Mouse (Mus musculus): ENCODE data around the gene Mau2. TPM values are rescaled to one million over a fixed set of nuclear protein-coding genes. Genes with fewer than 3 reads are reported as not detected.
"Not testable (repeated sequence)": the region's sequence is repeated elsewhere in the genome, so short reads cannot be mapped to it uniquely, and the experiment has no call there.

Mau2 gene
- polyA plus RNA-seq, 1 experiment from 2014 or later, result 67.4 TPM

DNA sequence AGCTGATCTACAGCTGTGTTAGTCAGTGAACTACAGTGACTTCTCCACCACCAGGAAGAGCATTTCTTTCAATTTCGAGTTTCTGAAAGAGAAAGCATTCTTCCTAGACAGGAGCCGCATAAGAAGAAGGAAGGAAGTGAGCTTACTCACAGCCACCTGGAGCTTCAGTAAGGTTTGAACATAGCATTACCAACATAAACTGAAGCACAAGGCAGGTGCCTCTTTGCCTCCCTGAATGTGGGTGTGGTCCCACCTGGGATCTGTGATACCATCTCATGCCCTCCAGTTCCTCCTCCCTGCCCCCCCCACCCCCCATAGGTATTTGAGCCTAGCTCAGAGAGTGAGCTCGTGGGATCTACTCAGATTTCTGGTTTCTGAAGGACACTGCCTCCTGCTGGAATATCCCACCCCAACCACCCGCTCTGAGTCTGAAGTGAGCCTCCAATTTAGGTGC lies 39.3 kb downstream of the Mau2 start:
- H3K4me1 ChIP-seq (ENCODE audit: control insufficient read depth, insufficient read depth, low read length), result no peaks in the 10 kb centered on the region
- no peak overlapping the region for H3K9ac ChIP-seq (ENCODE audit: low read length)
- H3K36me3 ChIP-seq (ENCODE audit: control insufficient read depth, insufficient read depth, low read length), result no peaks in the 10 kb centered on the region
- WGBS, result 41% methylated on average over 4 of the region's 4 CpGs
- H3K4me3 ChIP-seq (ENCODE audit: low read depth, low read length), result no peak overlapping the region
- no peak overlapping the region for H3K27ac ChIP-seq (ENCODE audit: low read depth, low read length)
- no peak for ATAC-seq
- H3K27me3 ChIP-seq (replicated peaks; ENCODE audit: control insufficient read depth, insufficient read depth, low read length), result no peaks in the 10 kb centered on the region
- H3K9me3 ChIP-seq (replicated peaks; ENCODE audit: control insufficient read depth, low read length), result no peaks in the 10 kb centered on the region
- no peak overlapping the region for H3K4me2 ChIP-seq (ENCODE audit: low read length)
- DNase-seq (ENCODE audit: low spot score), result no peak

DNA sequence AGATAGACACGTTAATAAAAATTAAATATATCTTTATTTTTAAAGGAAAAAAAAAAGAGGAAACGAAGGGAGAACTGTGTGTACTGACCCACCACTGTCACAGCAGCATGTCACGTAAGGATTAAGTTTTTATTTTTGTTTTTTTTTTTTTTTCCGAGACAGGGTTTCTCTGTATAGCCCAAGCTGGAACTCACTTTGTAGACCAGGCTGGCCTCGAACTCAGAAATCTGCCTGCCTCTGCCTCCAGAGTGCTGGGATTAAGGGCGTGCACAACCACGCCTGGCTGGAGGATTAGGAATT lies 40.7 kb downstream of the Mau2 start:
- not testable (repeated sequence) for DNase-seq (ENCODE audit: low spot score); H3K4me1 ChIP-seq (ENCODE audit: control insufficient read depth, insufficient read depth, low read length); H3K27ac ChIP-seq (ENCODE audit: low read depth, low read length); H3K36me3 ChIP-seq (ENCODE audit: control insufficient read depth, insufficient read depth, low read length); H3K4me2 ChIP-seq (ENCODE audit: low read length); H3K27me3 ChIP-seq (replicated peaks; ENCODE audit: control insufficient read depth, insufficient read depth, low read length); H3K9ac ChIP-seq (ENCODE audit: low read length); ATAC-seq; H3K4me3 ChIP-seq (ENCODE audit: low read depth, low read length); H3K9me3 ChIP-seq (replicated peaks; ENCODE audit: control insufficient read depth, low read length)
- 42% methylated on average over 7 of the region's 7 CpGs for WGBS

DNA sequence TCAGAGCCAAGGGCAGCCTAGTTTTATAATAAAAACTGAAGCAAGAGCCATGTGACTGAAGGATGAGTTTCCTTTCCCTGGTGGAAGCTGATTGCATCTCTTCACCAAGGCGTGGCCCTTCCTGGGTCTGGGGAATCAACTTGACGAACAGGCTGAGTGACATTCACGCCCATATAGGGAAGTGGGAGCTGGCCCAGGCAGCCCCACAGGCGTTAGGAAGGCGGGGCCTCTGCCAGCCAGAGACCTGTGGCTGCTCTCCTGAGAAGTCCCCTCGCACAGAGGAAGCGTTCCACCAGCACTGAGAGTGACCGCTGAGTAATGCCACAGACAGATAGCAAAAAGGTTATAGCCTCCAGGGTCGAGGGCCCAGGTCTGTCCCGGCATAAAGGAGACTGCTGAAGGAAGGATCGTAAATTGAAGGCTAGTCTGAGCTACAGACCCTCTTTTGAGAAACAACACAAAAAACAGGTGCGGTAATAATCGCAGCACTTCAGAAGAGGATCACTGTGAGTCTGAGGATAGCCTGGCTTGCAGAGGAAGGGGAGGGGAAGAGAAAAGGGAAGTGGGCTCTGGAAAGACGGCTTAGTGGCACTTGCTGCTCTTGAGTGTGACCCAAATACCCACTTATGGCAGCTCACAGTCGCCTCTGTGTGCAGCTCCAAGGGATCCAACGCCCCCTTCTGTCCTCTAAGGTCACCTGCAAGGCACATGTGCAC lies 41.2 kb downstream of the Mau2 start:
- no peak overlapping the region for H3K4me3 ChIP-seq (ENCODE audit: low read depth, low read length)
- no peaks in the 10 kb centered on the region for H3K9me3 ChIP-seq (replicated peaks; ENCODE audit: control insufficient read depth, low read length)
- H3K4me1 ChIP-seq (ENCODE audit: control insufficient read depth, insufficient read depth, low read length), result 0 out of 2 replicates have a peak, but pooled peaks cover 3% of the 10 kb centered on the region
- H3K4me2 ChIP-seq (ENCODE audit: low read length), result peak overlapping the region; percentile 21; the same call in 1 of the 2 replicates
- no peaks in the 10 kb centered on the region for H3K36me3 ChIP-seq (ENCODE audit: control insufficient read depth, insufficient read depth, low read length)
- no peaks in the 10 kb centered on the region for H3K27me3 ChIP-seq (replicated peaks; ENCODE audit: control insufficient read depth, insufficient read depth, low read length)
- ATAC-seq (peak; percentile 30; the same call in 1 of the 2 replicates), DNase-seq (ENCODE audit: low spot score) (peak; percentile 53)
- WGBS, result 4% methylated on average over 16 of the region's 16 CpGs
- no peak overlapping the region for H3K27ac ChIP-seq (ENCODE audit: low read depth, low read length)
- H3K9ac ChIP-seq (ENCODE audit: low read length), result 0 out of 2 replicates have a peak overlapping the region, but pooled peaks have one; percentile 29

DNA sequence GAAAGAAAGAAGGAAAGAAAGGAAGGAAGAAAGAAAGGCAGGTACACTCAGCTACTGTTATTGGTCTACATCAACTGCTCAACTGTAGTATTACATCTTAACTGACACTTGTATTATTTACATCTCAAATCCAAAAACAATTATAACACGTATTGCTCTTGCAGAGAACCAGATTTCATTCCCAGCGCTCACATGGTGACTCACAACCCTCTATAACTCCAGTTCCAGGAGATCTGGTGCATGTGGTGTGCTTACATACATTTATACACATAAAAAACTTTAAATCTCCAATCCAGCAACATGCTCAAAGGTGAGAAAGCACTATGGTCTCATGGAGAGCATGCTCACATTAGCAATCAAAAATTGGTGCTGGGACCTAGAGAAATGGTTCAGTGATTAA lies 42.3 kb downstream of the Mau2 start:
- Histone ChIP-seq H3K4me2 (ENCODE audit: low read length) (no peak overlapping the region), H3K27me3 (replicated peaks; ENCODE audit: control insufficient read depth, insufficient read depth, low read length) (no peaks in the 10 kb centered on the region), H3K9ac (ENCODE audit: low read length) (no peak overlapping the region), H3K27ac (ENCODE audit: low read depth, low read length) (no peak overlapping the region), H3K9me3 (replicated peaks; ENCODE audit: control insufficient read depth, low read length) (no peaks in the 10 kb centered on the region), H3K4me1 (ENCODE audit: control insufficient read depth, insufficient read depth, low read length) (peaks cover 4% of the 10 kb centered on the region), H3K36me3 (ENCODE audit: control insufficient read depth, insufficient read depth, low read length) (no peaks in the 10 kb centered on the region), H3K4me3 (ENCODE audit: low read depth, low read length) (no peak overlapping the region)
- 86% methylated on average over 2 of the region's 2 CpGs for WGBS
- no peak for ATAC-seq
- DNase-seq (ENCODE audit: low spot score), result no peak

DNA sequence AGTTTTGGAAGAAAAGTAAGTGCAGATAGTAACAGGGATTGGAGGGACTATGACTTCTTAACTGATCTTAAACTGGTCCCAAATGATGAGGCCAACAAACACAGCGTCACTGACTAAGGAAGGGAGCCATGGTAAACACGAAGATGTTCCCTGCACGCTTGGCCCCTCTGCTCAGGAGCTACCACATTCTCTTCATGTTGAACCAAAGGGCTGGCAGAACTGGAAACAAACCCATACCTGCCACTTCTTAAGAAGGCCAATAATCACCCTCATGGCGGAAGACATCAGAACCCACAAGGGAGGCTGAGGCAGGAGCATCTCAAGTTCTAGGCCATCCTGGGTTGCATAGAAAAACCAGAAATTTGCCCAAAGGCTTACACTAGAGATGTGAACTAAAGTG lies 43.3 kb downstream of the Mau2 start:
- H3K27ac ChIP-seq (ENCODE audit: low read depth, low read length), result no peak overlapping the region
- H3K4me2 ChIP-seq (ENCODE audit: low read length), result no peak overlapping the region
- no peak for ATAC-seq
- WGBS, result 89% methylated on average over 4 of the region's 4 CpGs
- H3K9ac ChIP-seq (ENCODE audit: low read length), result no peak overlapping the region
- no peaks in the 10 kb centered on the region for H3K36me3 ChIP-seq (ENCODE audit: control insufficient read depth, insufficient read depth, low read length)
- no peak overlapping the region for H3K4me3 ChIP-seq (ENCODE audit: low read depth, low read length)
- H3K4me1 ChIP-seq (ENCODE audit: control insufficient read depth, insufficient read depth, low read length), result peaks cover 8% of the 10 kb centered on the region
- H3K27me3 ChIP-seq (replicated peaks; ENCODE audit: control insufficient read depth, insufficient read depth, low read length), result no peaks in the 10 kb centered on the region
- DNase-seq (ENCODE audit: low spot score), result no peak
- no peaks in the 10 kb centered on the region for H3K9me3 ChIP-seq (replicated peaks; ENCODE audit: control insufficient read depth, low read length)

DNA sequence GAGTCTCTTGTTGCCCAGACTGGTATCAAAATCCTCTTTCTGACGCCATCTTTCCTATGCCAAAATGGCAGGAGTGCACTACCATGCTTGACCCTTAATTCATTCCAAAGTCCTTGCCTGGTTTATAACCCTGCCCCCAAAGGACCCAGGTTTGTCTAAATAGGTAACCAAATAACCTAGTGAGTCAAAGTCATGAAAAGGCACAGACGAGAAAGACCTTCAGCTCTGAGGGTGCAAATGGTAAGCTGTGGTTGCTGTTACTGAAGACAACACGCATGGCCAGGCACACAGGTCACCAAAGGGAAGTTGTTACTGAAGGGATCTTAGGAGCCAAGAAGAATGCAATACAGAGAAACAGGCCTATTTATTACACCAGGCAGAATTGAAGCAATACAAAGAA lies 43.8 kb downstream of the Mau2 start:
- peaks cover 8% of the 10 kb centered on the region for H3K4me1 ChIP-seq (ENCODE audit: control insufficient read depth, insufficient read depth, low read length)
- no peaks in the 10 kb centered on the region for H3K36me3 ChIP-seq (ENCODE audit: control insufficient read depth, insufficient read depth, low read length)
- no peak overlapping the region for H3K27ac ChIP-seq (ENCODE audit: low read depth, low read length)
- no peak overlapping the region for H3K4me2 ChIP-seq (ENCODE audit: low read length)
- no peaks in the 10 kb centered on the region for H3K27me3 ChIP-seq (replicated peaks; ENCODE audit: control insufficient read depth, insufficient read depth, low read length)
- ATAC-seq (no peak), DNase-seq (ENCODE audit: low spot score) (no peak)
- H3K4me3 ChIP-seq (ENCODE audit: low read depth, low read length), result no peak overlapping the region
- 86% methylated on average over 3 of the region's 3 CpGs for WGBS
- no peak overlapping the region for H3K9ac ChIP-seq (ENCODE audit: low read length)
- H3K9me3 ChIP-seq (replicated peaks; ENCODE audit: control insufficient read depth, low read length), result no peaks in the 10 kb centered on the region

DNA sequence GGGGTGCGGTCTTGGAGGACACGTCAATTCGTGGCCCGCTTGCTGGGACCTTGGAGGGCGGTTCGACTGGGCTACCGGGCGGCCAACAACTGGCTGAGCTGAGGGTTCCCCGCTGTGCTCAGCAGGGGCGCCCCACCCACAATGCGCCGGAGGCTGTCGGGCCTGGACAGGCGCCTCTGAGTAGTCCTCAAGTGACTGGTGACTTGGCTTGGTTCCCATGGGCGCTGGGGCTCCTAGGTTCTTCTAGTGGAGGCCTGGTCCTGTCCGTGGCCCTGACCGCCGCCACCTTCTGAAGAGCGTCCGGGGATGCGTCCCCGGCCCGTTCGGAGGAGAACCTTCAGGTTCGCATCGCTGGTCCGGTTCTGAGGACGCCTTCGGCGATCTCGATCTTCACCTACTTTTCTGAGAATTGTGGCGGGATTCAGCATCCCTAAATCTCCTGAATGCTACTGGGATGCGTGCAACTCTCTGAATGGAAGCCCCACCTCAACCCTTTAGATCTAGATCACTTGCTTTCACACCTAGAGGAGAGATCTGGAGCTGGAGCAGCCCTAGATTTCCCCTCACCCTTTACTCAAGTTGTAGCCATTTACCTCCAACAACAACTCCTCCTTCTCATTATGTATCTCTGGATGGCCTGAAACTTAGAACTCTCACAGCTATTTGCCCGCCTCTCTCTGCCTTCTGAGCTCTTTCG lies 45.8 kb downstream of the Mau2 start:
- WGBS, result 3% methylated on average over 34 of the region's 35 CpGs
- peak overlapping the region; percentile 75 for H3K4me2 ChIP-seq (ENCODE audit: low read length)
- H3K27me3 ChIP-seq (replicated peaks; ENCODE audit: control insufficient read depth, insufficient read depth, low read length), result no peaks in the 10 kb centered on the region
- ATAC-seq (no peak), DNase-seq (ENCODE audit: low spot score) (no peak)
- H3K27ac ChIP-seq (ENCODE audit: low read depth, low read length), result 0 out of 2 replicates have a peak overlapping the region, but pooled peaks have one; percentile 16
- peak overlapping the region; percentile 74 for H3K9ac ChIP-seq (ENCODE audit: low read length)
- peaks cover 8% of the 10 kb centered on the region for H3K4me1 ChIP-seq (ENCODE audit: control insufficient read depth, insufficient read depth, low read length)
- H3K9me3 ChIP-seq (replicated peaks; ENCODE audit: control insufficient read depth, low read length), result no peaks in the 10 kb centered on the region
- H3K36me3 ChIP-seq (ENCODE audit: control insufficient read depth, insufficient read depth, low read length), result 0 out of 2 replicates have a peak, but pooled peaks cover 3% of the 10 kb centered on the region
- peak overlapping the region; percentile 84 for H3K4me3 ChIP-seq (ENCODE audit: low read depth, low read length)

DNA sequence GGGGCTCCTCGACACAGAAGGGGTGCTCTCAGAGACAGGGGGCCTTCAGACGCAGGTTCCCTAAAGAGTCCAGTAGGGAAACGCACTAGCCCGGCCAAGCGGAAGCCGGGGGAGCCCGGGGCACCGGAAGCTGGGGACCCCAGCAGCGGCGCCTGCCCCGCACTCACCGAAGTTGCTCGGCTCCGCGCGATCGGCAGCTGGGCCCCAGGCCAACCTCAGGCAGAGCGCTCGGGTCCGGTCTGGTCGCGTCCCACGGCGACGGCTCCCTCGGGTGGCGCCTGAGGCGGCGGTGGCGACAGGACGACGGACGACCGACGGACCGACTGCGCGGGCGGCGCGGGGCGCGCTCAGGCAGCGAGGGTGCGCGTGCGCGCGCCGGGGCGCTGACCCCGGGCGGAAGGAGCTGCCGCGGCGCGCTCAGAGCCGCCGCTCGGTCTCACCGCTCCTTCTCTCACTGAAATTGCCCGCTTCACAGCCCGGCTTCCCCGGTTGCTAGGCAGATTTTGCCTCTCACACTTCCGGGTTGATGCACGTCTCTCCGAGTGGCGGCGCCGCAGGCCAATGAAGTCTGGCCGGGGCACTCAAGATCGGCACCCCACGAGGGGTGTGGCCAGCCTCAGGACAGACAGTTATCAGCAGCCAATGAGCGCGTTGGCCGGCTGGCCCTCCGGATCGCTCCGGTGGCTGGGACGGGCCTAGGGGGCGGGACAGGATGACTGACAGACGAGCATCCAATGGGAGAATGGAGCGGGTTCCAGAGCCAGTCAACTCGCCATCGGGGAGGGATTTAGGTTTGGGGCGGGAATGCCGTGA lies 46.6 kb downstream of the Mau2 start, which contains the start of gene Gatad2a:
Gene Gatad2a (minus strand): TSS at position 609 of the 813 bp plus-strand sequence.
- Histone ChIP-seq H3K4me3 (ENCODE audit: low read depth, low read length) (peak within 1 kb of the TSS; percentile 84), H3K27me3 (replicated peaks; ENCODE audit: control insufficient read depth, insufficient read depth, low read length) (no peaks in the 10 kb centered on the region), H3K4me1 (ENCODE audit: control insufficient read depth, insufficient read depth, low read length) (peaks cover 8% of the 10 kb centered on the region), H3K27ac (ENCODE audit: low read depth, low read length) (peak within 1 kb of the TSS; percentile 80), H3K9me3 (replicated peaks; ENCODE audit: control insufficient read depth, low read length) (no peaks in the 10 kb centered on the region), H3K36me3 (ENCODE audit: control insufficient read depth, insufficient read depth, low read length) (0 out of 2 replicates have a peak, but pooled peaks cover 3% of the 10 kb centered on the region), H3K9ac (ENCODE audit: low read length) (peak within 1 kb of the TSS; percentile 75), H3K4me2 (ENCODE audit: low read length) (peak within 1 kb of the TSS; percentile 75)
- WGBS, result under 1% methylated on average over 56 of the region's 87 CpGs
- DNase-seq (ENCODE audit: low spot score) (peak; percentile 100), ATAC-seq (peak; percentile 100)

All from forebrain, embryonic 14.5 days (tissue).